Mouse (Mus musculus): ENCODE results near the gene Nsd2.

Gene Nsd2

GRCm38 (mm10) chr5:33937230-33937629 is 116.7 kb downstream of the Nsd2 start:
- no peak for TF ChIP-seq GATA4 (IDR thresholded peaks at IDR 0.05; ENCODE audit: insufficient replicate concordance, low read length)

- TF ChIP-seq GATA4 (IDR thresholded peaks at IDR 0.05; ENCODE audit: insufficient replicate concordance, low read length), result no peak
These were observed 117.9 kb downstream of the Nsd2 start for GRCm38 (mm10) chr5:33938448-33938847.

Data from liver, adult (tissue).